Mouse (Mus musculus) kidney, postnatal 14 days (tissue): ENCODE results near the gene Fam189a1.
A peak's percentile ranks its signal among the peaks of the same experiment; 100 is the strongest.

Source experiments
- DNase-seq: peaks from one replicate; pipeline ENCODE4 v3.0.0; 2022; ENCODE audit warnings: mixed read lengths

Fam189a1 gene

GRCm38 (mm10) chr7:65101661-65102060, 54.7 kb downstream of the Fam189a1 start:
- DNase-seq, result no peak

- DNase-seq, result no peak
Measured at GRCm38 (mm10) chr7:65097708-65098107, 58.7 kb downstream of the Fam189a1 start.

GRCm38 (mm10) chr7:65095631-65096107, 60.7 kb downstream of the Fam189a1 start:
- no peak for DNase-seq

- no peak for DNase-seq
Measured at GRCm38 (mm10) chr7:65093314-65093713, 63.1 kb downstream of the Fam189a1 start.

- DNase-seq, result no peak
Measured at GRCm38 (mm10) chr7:65091486-65091885, 64.9 kb downstream of the Fam189a1 start.

GRCm38 (mm10) chr7:65085972-65086371, 70.4 kb downstream of the Fam189a1 start:
- no peak for DNase-seq

DNA sequence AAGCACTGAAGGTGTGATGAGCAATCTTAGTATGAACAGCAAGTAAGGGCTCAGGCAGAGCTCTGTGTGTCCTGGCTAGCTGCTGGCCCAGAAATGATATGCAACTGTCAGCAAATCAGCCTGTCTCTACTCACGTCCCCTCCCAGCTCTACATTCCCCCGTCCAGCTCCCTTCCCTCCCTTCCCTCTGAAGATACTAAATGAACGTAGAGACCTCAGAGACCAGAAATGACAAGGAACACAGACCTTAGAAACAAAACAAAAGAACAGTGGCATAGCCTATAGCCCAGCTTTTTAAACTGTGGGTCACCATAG, 73.6 kb downstream of the Fam189a1 start:
- no peak for DNase-seq

DNA sequence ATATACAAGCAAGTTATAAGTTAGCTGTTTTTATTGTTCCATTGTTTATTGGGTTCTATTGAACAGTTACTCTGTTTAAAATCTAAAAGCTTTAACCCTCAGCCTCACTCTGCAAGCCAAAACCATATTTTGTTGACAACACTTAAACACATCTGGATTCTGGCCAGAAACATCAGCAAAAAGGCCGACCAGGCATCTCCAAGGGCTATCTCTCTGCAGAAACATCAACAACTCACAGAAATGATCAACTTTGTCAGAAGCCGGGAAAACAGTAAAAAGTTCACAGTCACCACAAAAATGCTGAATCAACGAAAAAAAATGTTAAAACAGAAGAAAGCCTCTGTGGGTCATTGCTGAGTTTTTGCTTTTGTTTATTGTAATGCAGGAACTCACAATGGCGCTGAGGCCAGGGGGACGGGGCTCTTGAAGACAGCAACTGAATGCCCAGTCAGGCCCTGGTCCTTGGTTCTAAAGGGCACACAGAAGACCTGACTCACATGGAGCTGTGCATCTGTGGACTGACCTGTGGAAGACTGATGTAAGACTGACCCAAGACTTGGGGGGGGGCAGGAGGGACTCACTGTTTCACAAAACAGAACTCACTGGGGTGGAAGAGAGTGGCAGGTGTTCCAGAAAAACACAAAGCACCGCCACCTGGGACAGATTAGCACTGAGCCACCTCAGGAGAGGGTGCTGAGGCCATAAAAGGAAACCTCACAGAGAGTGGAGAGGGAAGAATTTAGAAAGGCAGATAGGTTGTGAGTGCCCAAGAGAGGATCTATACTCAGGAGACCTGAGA, 74.2 kb downstream of the Fam189a1 start:
- DNase-seq, result no peak

DNA sequence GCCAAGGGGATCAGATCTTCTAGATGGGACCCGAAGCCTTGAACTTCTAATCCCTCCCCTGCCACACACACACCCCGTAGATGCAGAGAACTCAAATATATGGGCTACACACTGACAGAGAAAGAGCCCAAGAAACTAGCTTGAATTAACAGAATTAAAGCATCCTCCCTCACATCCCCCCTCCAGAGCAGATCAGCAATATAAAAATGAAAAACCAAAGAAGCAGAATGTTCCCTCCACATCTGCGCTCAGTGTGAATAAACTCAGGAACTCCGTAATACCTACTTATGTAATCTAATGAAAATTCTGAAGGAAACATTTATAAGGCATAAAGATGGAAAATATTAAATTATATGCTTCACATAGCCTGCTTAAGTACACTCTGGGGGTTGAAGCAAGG, 80.2 kb downstream of the Fam189a1 start:
- DNase-seq, result no peak

- DNase-seq, result no peak
Measured at GRCm38 (mm10) chr7:65074194-65074593, 82.2 kb downstream of the Fam189a1 start.

DNA sequence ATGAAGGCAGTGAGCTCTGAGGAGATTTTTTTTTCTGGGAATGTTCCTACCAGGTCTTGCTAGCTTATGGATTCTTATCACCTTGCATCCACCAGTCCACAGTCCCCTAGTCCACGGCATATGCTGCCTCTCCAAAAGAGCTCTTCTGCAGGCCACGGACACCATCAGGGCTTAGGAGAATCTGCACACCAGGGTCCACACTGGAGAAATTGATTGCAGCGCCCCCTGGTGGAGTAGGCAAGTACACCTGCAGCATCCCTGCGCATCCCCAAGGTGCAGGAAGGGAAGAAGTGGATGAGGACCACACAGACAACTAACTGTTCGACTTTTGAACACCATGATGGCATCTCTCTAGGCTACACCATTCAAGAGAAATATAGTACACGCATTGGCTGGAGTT, 82.8 kb downstream of the Fam189a1 start:
- peak; percentile 23 for DNase-seq

DNA sequence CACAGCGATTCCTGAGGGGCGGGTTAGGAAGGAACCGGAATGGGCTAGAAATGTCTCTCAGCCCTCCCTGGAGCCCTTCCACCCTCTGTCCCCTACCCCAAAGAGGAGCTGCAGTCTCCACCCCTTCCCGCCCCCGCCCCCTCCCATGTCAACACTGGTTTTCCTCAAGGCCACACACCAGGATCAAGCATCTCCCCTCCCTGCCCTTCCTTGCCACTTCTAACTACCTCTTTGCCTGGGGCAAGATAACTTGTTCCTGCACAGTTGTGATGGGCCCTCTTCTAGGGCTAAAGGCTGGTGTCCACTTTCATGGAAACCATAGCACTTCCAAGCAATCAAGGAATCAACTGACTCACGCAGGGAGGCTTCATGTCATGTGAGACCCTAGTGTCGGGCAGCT, 90.2 kb downstream of the Fam189a1 start:
- DNase-seq, result no peak

GRCm38 (mm10) chr7:65065457-65065856, 90.9 kb downstream of the Fam189a1 start:
- DNase-seq, result no peak

DNA sequence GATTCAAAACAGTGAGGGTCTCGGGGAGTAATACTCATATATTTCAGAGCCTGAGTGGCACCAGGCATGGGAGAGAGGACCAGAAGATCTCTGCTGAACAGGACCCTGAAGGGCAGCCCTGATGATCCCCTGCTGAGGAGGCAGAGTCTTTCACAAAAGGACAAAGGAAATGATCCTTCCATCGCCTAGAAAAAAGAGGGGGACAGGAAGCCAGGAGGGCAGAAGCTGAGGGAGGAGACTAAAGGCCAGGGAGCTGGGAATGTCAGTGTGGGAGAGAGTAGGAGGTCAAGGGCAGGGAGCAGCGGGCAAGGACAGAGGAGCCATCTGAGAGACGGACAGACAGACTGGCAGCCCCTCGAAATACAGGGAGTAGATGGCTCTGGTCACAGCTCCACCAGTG, 91.7 kb downstream of the Fam189a1 start:
- no peak for DNase-seq

DNA sequence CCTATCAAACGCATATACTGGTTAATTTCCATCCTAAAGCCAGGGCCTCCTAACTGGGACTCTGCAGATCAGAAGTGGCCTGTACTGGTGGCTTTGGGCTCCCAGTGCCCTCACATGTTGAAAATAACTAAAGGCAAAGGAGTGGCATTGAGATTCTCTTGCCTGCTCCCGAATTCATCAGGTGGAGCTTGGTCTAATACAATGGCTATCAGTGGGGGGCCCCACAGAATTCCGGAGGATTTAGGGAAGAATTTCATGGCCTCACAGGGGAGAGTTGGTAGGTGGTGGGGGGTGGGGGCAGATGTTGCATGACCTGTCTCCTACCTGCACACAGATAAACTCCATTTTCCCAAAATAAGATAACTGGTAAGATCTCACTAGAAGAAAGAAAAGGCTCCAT, 92.3 kb downstream of the Fam189a1 start:
- DNase-seq, result no peak

DNA sequence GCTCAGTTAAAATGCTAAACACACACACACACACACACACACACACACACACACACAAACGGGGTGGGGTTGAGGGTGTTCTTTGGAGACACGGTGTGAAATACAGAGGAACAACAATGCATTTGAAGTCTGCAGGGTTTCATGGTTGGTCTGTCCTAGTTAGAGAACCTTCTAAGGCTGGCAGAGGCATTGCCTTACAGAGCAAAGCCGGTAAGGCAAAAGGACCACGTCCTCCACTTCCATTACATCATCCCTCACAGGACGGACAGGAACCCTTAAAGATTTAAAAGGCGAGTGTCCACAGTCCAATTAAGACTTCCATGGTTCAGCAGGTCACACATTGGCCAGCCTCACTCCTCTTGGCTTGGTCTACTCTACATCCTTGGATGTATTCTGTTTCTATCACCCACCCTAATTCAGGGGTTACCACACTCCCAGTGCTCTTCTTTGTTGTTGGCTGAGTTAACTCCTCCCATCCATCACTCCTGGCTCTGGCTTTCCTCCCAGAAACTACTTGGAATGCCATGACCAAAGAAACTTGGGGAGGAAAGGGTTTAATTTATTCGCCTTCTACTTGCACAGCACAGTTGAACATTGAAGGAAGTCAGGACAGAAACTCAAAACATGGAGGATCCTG, 96.1 kb downstream of the Fam189a1 start:
- DNase-seq, result no peak

- no peak for DNase-seq
Measured at GRCm38 (mm10) chr7:65056864-65057263, 99.5 kb downstream of the Fam189a1 start.

DNA sequence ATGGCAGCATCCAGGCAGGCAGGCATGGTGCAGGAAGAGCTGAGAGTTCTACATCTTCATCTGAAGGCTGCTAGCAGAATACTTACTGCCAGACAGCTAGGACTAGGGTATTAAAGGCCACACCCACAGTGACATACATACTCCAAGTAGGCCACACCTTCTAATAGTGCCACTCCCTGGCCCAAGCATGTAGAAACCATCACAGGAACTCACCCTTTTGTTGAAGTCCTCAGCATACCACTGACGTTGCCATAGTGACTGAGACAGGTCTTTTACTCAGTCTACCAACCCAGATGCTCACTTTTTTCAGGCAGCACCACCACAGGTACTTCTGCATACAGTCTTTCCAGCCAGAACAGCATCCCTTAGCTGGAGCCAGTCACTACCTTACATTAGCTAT, 104.4 kb downstream of the Fam189a1 start:
- DNase-seq, result no peak

GRCm38 (mm10) chr7:65049236-65049954, 107.0 kb downstream of the Fam189a1 start:
- DNase-seq, result no peak

GRCm38 (mm10) chr7:65047700-65048099, 108.7 kb downstream of the Fam189a1 start:
- no peak for DNase-seq

DNA sequence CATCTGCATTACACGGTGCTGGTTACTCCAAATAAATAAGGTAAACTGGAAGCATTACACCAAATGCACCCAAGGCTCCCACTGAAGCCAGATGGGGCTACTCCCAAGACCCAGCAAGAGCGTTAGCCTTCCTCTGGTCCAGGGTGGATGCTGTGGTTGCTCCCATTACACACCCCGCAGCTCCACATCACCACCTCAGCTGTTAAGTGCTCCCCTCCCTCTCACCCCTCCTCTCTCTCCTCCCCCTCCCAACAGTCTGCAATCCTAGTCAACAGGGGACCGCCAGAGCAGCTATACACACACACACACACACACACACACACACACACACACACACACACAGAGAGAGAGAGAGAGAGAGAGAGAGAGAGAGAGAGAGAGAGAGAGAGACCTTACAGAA, 109.7 kb downstream of the Fam189a1 start:
- no peak for DNase-seq

DNA sequence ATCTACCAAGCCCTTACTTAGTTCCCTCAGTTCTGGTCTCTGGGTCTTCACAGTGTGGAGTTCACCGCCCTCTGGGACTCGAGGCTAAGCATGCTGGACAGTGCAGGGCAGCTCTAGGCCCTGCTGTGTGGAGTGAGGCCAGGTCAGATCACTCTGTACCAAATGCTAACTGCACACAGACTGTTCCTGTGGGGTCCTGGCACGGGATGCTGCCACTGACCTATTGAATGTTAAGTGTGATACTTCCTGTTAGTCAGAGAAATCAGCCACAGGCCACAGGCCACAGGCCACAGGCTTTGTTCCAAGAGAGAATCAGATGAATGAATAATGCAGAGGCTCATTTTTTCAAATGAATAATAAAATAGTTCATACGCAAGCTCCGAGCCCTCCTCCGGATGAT, 112.1 kb downstream of the Fam189a1 start:
- no peak for DNase-seq

DNA sequence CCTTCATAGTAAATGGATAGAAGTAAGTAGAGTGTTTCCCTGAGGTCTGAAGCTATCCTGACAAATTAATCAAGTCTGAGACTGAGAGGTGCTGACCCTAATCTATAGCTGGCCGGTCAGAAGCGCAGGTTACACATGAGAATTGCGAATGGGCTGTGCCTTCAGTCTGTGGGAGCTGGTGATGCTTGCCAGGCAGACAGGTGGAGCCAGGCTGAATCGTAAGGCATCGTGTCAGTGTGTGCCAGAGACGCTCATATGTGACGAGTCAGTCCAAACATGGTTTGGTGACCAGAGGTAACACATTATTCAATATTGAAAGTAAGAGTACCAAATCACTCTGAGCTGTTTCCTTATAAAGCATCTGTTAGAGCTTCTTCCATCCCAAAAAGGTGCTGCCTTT, 115.3 kb downstream of the Fam189a1 start:
- no peak for DNase-seq

DNA sequence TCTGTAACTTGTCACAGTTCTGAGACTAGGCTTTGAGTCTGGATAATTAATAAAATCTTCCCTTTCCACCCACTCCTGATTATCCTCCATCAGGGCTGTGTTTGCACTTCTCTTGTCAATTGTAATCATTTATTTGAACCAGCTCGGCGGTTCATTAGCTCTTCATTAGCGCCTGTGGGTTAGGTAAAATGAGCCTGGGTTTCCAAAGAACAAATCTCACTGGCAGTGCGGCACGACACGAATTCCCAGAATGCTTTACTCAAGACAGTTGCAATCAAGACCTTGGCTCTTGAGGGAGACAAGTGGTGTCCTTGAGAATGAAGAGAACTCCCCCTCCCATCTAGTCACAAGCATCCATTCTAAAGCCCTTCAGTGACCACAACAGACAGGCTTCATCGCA, 124.6 kb downstream of the Fam189a1 start:
- DNase-seq, result no peak
